In genomic region chr4:136697325-136697724, GRCm38 (mm10) we compare ENCODE assay signal across 22 mouse cellular contexts.
A peak's percentile ranks its signal among the peaks of the same experiment; 100 is the strongest.
DNase-seq lines count a peak whose midpoint lies in the region; ATAC-seq and TF ChIP-seq lines count a peak whose summit lies in the region.
"Had no signal": no experiment of that assay in that cellular context is flagged by ENCODE, and none has a peak within 500 bp of the region (broad histone marks: within the 10 kb centered on the region; RNA-seq: fewer than 3 reads in every experiment).

No protein-coding gene starts in this region.

- H3K79me2 ChIP-seq in heart, adult 2 months (replicated peaks; ENCODE audit: control insufficient read depth, insufficient read depth, low read length), result no peaks in the 10 kb centered on the region

- TF ChIP-seq EP300 in heart, adult 2 months (IDR thresholded peaks at IDR 0.05; ENCODE audit: insufficient read depth, low read depth, low read length), result no peak

- peaks cover 46% of the 10 kb centered on the region for H3K4me1 ChIP-seq in forebrain, embryonic 12.5 days
- H3K4me1 ChIP-seq in forebrain, embryonic 11.5 days (replicated peaks; ENCODE audit: control insufficient read depth, insufficient read depth, low read length), result peaks cover 8% of the 10 kb centered on the region; the same call in 1 of the 2 replicates
- H3K4me1 ChIP-seq in midbrain, embryonic 10.5 days, result peaks cover 54% of the 10 kb centered on the region
- H3K4me1 ChIP-seq in midbrain, embryonic 14.5 days (ENCODE audit: control insufficient read depth, insufficient read depth, low read length), result peaks cover 17% of the 10 kb centered on the region
- H3K4me1 ChIP-seq in heart, adult 2 months (ENCODE audit: control insufficient read depth, insufficient read depth, low read length), result no peaks in the 10 kb centered on the region
- H3K4me1 ChIP-seq: heart, embryonic 13.5 days had no signal

- peak; percentile 36 to 47 for DNase-seq in cerebellum, adult 18-20 months
- DNase-seq in cerebellum, adult 8-10 months, result no peak
- DNase-seq in forebrain, embryonic 11.5 days (ENCODE audit: low spot score), result no peak
- no peak for DNase-seq in midbrain, embryonic 10.5 days (ENCODE audit: low spot score)
- DNase-seq in midbrain, embryonic 14.5 days, result no peak
- peak; percentile 62 for DNase-seq in cerebellum, adult 9-11 months
- no peak for DNase-seq in heart, adult 2 months
- DNase-seq: adrenal gland, postnatal 14 days; gastrocnemius, postnatal 25 days; heart, adult 18-20 months; heart, postnatal 14 days; heart, postnatal 4 days; kidney, adult 11 months had no signal

- peaks cover 40% of the 10 kb centered on the region for H3K36me3 ChIP-seq in forebrain, embryonic 12.5 days (replicated peaks)
- peaks cover 12% of the 10 kb centered on the region; the same call in 1 of the 2 replicates for H3K36me3 ChIP-seq in forebrain, embryonic 11.5 days (ENCODE audit: control insufficient read depth, insufficient read depth, low read length)
- H3K36me3 ChIP-seq in midbrain, embryonic 10.5 days, result peaks cover 59% of the 10 kb centered on the region
- peaks cover 36% of the 10 kb centered on the region for H3K36me3 ChIP-seq in midbrain, embryonic 14.5 days (ENCODE audit: control insufficient read depth, insufficient read depth, low read length)
- no peaks in the 10 kb centered on the region for H3K36me3 ChIP-seq in heart, adult 2 months (ENCODE audit: control insufficient read depth, insufficient read depth, low read length)

- intact Hi-C loops in heart, adult 2 months (cut with DNase I), result no loop called here

- no peaks in the 10 kb centered on the region for H3K9me3 ChIP-seq in forebrain, embryonic 12.5 days
- no peaks in the 10 kb centered on the region for H3K9me3 ChIP-seq in forebrain, embryonic 11.5 days (ENCODE audit: control insufficient read depth, low read length)
- 0 out of 2 replicates have a peak, but pooled peaks cover 2% of the 10 kb centered on the region for H3K9me3 ChIP-seq in midbrain, embryonic 10.5 days (replicated peaks)
- H3K9me3 ChIP-seq in midbrain, embryonic 14.5 days (ENCODE audit: control insufficient read depth, low read length), result no peaks in the 10 kb centered on the region
- H3K9me3 ChIP-seq: heart, embryonic 10.5 days; hindbrain, embryonic 13.5 days; intestine, embryonic 15.5 days had no signal

- 0 out of 2 replicates have a peak overlapping the region, but pooled peaks have one; percentile 19 for H3K27ac ChIP-seq in forebrain, embryonic 12.5 days
- H3K27ac ChIP-seq in forebrain, embryonic 11.5 days (ENCODE audit: low read depth, low read length), result no peak overlapping the region
- H3K27ac ChIP-seq in midbrain, embryonic 10.5 days (replicated peaks), result 0 out of 2 replicates have a peak overlapping the region, but pooled peaks have one; percentile 71
- no peak overlapping the region for H3K27ac ChIP-seq in midbrain, embryonic 14.5 days (replicated peaks; ENCODE audit: low read depth, low read length)
- H3K27ac ChIP-seq in heart, adult 2 months, result no peak overlapping the region
- H3K27ac ChIP-seq: embryonic facial prominence, embryonic 12.5 days; embryonic facial prominence, embryonic 15.5 days; heart, embryonic 10.5 days; heart, embryonic 13.5 days; hindbrain, embryonic 13.5 days; intestine, embryonic 15.5 days had no signal

- no peaks in the 10 kb centered on the region for H3K27me3 ChIP-seq in forebrain, embryonic 12.5 days
- H3K27me3 ChIP-seq in forebrain, embryonic 11.5 days (ENCODE audit: control insufficient read depth, insufficient read depth, low read length), result no peaks in the 10 kb centered on the region
- no peaks in the 10 kb centered on the region for H3K27me3 ChIP-seq in midbrain, embryonic 10.5 days (ENCODE audit: low read depth, poor library complexity, severe bottlenecking)
- H3K27me3 ChIP-seq in midbrain, embryonic 14.5 days (ENCODE audit: control insufficient read depth, insufficient read depth, low read length), result no peaks in the 10 kb centered on the region
- H3K27me3 ChIP-seq in heart, adult 2 months (ENCODE audit: control insufficient read depth, insufficient read depth, low read length), result no peaks in the 10 kb centered on the region
- H3K27me3 ChIP-seq: embryonic facial prominence, embryonic 12.5 days; embryonic facial prominence, embryonic 15.5 days; hindbrain, embryonic 13.5 days; intestine, embryonic 15.5 days had no signal

- TF ChIP-seq CTCF in heart, adult 2 months (IDR thresholded peaks at IDR 0.05), result no peak

- 84% methylated on average over 6 of the region's 6 CpGs for WGBS in forebrain, embryonic 12.5 days
- WGBS in forebrain, embryonic 11.5 days, result 83% methylated on average over 6 of the region's 6 CpGs
- 89% methylated on average over 6 of the region's 6 CpGs for WGBS in midbrain, embryonic 10.5 days
- WGBS in midbrain, embryonic 14.5 days, result 86% methylated on average over 6 of the region's 6 CpGs
- 91% methylated on average over 6 of the region's 6 CpGs for WGBS in heart, adult 2 months

- no peak for TF ChIP-seq POLR2A in heart, adult 2 months (IDR thresholded peaks at IDR 0.05; ENCODE audit: insufficient read depth, low read depth, low read length)

- H3K9ac ChIP-seq in forebrain, embryonic 12.5 days, result no peak overlapping the region
- H3K9ac ChIP-seq in forebrain, embryonic 11.5 days (ENCODE audit: low read length), result no peak overlapping the region
- no peak overlapping the region for H3K9ac ChIP-seq in midbrain, embryonic 14.5 days (replicated peaks; ENCODE audit: low read length)
- no peak overlapping the region for H3K9ac ChIP-seq in heart, adult 2 months (ENCODE audit: low read depth, low read length)
- H3K9ac ChIP-seq: embryonic facial prominence, embryonic 12.5 days; embryonic facial prominence, embryonic 15.5 days; heart, embryonic 13.5 days; hindbrain, embryonic 13.5 days; intestine, embryonic 15.5 days had no signal

- ATAC-seq in forebrain, embryonic 12.5 days (ENCODE audit: low FRiP score), result no peak
- ATAC-seq in forebrain, embryonic 11.5 days (replicated peaks; ENCODE audit: low FRiP score), result no peak
- no peak for ATAC-seq in midbrain, embryonic 14.5 days (ENCODE audit: low FRiP score, low TSS enrichment)
- ATAC-seq: CD4-positive, CD25-positive, alpha-beta regulatory T cell, adult 4 months; hindbrain, embryonic 16.5 days had no signal

- no peak overlapping the region for H3K4me2 ChIP-seq in forebrain, embryonic 12.5 days
- no peak overlapping the region for H3K4me2 ChIP-seq in forebrain, embryonic 11.5 days (ENCODE audit: low read depth, low read length, severe bottlenecking)
- H3K4me2 ChIP-seq in midbrain, embryonic 14.5 days (ENCODE audit: low read length), result no peak overlapping the region
- H3K4me2 ChIP-seq: embryonic facial prominence, embryonic 12.5 days; embryonic facial prominence, embryonic 15.5 days; heart, embryonic 13.5 days; hindbrain, embryonic 13.5 days; intestine, embryonic 15.5 days had no signal

- H3K4me3 ChIP-seq in forebrain, embryonic 12.5 days (replicated peaks), result no peak overlapping the region
- no peak overlapping the region for H3K4me3 ChIP-seq in forebrain, embryonic 11.5 days (ENCODE audit: low read depth, low read length)
- H3K4me3 ChIP-seq in midbrain, embryonic 10.5 days, result no peak overlapping the region
- H3K4me3 ChIP-seq in midbrain, embryonic 14.5 days (replicated peaks; ENCODE audit: low read depth, low read length), result no peak overlapping the region
- no peak overlapping the region for H3K4me3 ChIP-seq in heart, adult 2 months
- H3K4me3 ChIP-seq: embryonic facial prominence, embryonic 12.5 days; embryonic facial prominence, embryonic 15.5 days; heart, embryonic 10.5 days; heart, embryonic 13.5 days; hindbrain, embryonic 13.5 days; intestine, embryonic 15.5 days had no signal

Comparison
In these comparisons a context has a peak if more than half of its experiments do, and no peak if none do; other contexts are left out.
1. DNase-seq: peak in cerebellum, adult 18-20 months (2 of 2) and cerebellum, adult 9-11 months (single experiment); none in cerebellum, adult 8-10 months (single experiment), forebrain, embryonic 11.5 days (single experiment), midbrain, embryonic 10.5 days (single experiment), midbrain, embryonic 14.5 days (single experiment) and heart, adult 2 months (0 of 2).
2. H3K27ac ChIP-seq: peak in forebrain, embryonic 12.5 days (single experiment) and midbrain, embryonic 10.5 days (single experiment); none in forebrain, embryonic 11.5 days (single experiment), midbrain, embryonic 14.5 days (single experiment) and heart, adult 2 months (single experiment).